Mouse (Mus musculus) adrenal gland, postnatal 25 days (tissue): Measurements from ENCODE around the gene Bcl2a1a. TPM values are rescaled to one million over a fixed set of nuclear protein-coding genes. Genes with fewer than 3 reads are reported as not detected.
"Not testable (repeated sequence)": the region's sequence is repeated elsewhere in the genome, so short reads cannot be mapped to it uniquely, and the experiment has no call there.

Source experiments
- DNase-seq: peaks from one replicate; pipeline ENCODE4 v3.0.0; 2021; ENCODE audit warnings: mixed read lengths
- long read RNA-seq: library from polyadenylated mRNA; stranded (forward); transcript quantifications from one replicate; pipeline ENCODE4 v2.0.0, GENCODE M21; 2021
- total RNA-seq: library from RNA; stranded (reverse); gene quantifications from 2 replicates; pipeline ENCODE4 v1.2.3, GENCODE M21; 2021

Bcl2a1a gene
- total RNA-seq, result 0.79 TPM in 1 of 2 replicates, not detected in the other
- long read RNA-seq, partial matches to known transcripts, result 0 of 1 reads
- long read RNA-seq, other reads (novel, unspliced or antisense), result 0 of 1 reads

DNA sequence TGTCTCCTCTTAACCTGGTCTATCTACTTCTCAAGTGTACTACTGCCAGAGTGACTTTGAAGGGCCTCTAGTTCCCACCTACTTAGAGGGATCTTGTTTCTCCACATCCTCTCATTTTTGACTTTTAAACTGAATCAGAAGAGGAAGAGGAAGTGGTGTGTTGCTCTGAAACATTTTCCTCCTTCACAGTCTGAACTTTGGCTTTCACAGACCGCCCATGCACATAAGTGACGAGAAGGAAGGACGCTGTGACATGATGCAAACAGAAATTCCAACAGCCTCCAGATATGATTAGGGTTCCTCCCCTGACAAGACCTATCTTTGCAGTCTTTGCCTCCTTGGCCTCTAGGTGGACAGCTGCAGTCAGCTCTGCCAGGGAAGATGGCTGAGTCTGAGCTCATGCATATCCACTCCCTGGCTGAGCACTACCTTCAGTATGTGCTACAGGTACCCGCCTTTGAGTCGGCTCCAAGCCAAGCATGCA is at the start of gene Bcl2a1a:
TSS of gene Bcl2a1a (plus strand) at position 231 of the 484 bp plus-strand sequence.
- DNase-seq, result not testable (repeated sequence)

DNA sequence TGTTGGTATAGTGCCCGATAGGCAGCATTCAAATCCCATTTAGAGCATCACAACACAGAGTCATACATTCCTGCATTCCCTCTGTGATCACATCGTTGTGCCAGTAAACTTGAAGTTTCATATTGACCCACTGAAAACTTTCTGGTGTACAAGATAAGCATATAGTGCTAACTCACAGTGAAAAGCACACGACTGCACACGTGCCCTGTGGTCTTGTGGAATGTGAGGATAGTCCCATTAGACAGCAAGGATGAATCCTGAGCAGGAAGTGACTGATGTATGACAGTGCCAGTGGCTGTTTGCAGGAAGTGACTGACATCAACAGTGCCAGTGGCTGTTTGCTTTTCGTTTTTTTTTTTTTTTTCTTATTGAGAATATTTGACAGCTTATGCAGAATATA is 40.1 kb upstream of the Bcl2a1a start:
- DNase-seq, result not testable (repeated sequence)

- not testable (repeated sequence) for DNase-seq
Measured at GRCm38 (mm10) chr9:88938312-88938711, 18.4 kb upstream of the Bcl2a1a start.

DNA sequence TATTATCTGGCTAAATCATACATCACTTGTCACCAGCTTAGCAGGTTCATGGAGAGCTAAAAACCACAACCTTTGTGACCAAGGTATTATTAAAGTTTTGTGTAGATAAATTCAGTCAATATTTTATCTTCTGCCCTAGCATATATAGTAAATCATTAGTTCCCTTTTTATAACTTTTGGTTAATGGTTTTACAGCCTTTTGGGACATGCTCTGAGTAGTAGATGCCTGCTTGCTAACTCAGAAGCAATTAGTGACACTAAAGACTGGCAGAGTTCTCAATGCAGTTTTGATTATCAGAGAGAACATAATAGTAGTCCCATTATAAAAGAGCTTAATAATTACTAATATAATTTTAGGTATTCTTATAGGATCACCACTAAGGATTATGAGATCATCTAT is 5.2 kb upstream of the Bcl2a1a start:
- not testable (repeated sequence) for DNase-seq

DNA sequence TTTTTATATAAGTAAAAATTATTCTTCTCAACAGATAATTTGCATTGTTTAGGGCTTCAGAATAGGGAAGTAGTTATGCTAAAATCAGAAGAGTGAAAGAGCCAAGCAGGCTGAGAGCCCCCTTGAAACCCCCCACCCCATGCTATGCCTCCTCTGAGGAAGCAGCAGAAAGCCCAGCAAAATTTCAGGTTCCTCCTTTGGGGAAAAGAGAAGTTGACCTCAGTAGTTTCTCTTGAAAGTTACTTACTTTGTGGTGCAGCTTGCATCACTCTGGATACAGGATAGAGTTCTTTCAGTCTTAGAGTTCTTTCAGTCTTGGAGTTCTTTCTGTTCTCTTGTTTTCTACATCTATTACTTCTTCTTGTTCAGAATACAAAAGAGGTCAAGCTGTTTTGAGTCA is 3.5 kb upstream of the Bcl2a1a start:
- DNase-seq, result not testable (repeated sequence)

DNA sequence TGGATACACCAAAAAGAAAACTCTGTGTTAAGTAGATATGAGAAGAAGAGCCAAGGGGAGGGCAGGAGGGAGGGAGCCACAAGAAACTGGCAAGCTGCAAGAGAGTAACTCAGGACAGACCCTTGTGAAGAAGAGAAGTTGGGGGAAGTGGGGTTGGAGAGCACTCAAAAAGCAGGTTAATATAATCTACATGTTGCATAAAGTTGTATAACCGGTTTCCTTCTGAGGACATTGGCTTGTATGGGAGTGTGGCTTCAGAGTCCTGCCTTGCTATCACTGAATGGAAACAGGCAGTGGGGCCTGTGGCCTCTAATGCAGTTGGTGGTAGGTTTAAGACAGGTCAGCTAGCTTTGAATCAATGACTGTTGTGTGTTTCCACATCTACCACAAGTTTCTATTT is 1.5 kb upstream of the Bcl2a1a start:
- DNase-seq, result not testable (repeated sequence)

DNA sequence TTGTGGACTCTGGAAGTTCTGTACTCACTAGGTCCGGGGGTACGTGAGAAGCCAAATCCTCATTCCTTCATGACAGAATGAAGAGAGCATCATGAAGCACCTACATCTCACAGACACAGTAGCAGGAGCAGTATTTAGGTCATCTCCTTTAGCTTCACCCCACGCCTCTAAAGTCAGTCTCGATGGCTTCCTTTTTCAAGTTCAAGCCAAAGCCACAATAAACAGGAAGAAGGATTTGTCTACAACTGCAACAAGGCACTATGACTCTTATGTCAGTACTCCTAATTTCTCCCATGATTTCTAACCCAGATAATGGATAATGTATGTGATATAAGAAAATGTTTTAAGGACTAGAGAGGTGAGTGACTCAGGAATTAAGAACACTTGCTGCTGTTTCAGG is 665 bp upstream of the Bcl2a1a start:
- DNase-seq, result not testable (repeated sequence)

DNA sequence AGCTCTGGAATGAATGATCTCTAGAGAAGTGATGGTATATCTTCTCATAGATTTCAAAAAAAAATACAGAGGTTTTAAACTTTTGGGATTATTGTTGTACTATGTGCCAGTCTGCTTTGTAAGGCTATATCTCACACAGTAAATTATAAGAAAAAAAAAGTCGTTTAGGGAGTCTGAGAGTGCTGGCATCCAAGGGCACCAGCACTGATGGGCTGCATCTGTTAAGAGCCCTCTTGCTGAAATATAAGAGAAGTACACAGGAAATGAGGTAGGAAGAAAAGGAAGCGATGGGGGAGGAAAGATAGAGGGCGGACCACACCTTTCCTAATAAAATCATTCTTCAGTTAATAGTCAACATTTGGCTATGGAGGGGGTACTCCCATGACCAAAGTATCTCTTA is 2.2 kb downstream of the Bcl2a1a start:
- DNase-seq, result no peak

- DNase-seq, result not testable (repeated sequence)
Measured at GRCm38 (mm10) chr9:88959981-88960380, 3.3 kb downstream of the Bcl2a1a start.

DNA sequence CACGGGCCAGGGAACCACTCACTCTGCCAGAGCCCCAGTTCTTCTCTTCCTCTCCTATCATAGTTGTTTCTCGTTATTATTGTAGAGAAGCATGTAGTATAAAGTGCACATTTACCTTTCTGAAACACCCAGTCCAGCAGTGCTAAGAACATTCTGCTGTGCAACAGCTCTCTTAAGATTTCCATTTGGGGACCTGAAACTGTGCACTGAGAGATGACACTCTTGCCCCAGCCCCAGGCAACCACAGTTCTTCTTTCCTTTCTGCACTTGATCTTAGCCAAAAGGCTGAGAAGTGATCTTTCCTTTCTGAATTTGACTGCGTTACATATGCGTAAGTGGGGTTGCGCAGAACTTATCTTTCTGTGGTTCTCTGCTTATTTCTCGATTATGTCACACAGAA is 9.8 kb downstream of the Bcl2a1a start:
- not testable (repeated sequence) for DNase-seq

- not testable (repeated sequence) for DNase-seq
Measured at GRCm38 (mm10) chr9:88969502-88969901, 12.8 kb downstream of the Bcl2a1a start.

- DNase-seq, result not testable (repeated sequence)
Measured at GRCm38 (mm10) chr9:88976875-88977274, 20.2 kb downstream of the Bcl2a1a start.

DNA sequence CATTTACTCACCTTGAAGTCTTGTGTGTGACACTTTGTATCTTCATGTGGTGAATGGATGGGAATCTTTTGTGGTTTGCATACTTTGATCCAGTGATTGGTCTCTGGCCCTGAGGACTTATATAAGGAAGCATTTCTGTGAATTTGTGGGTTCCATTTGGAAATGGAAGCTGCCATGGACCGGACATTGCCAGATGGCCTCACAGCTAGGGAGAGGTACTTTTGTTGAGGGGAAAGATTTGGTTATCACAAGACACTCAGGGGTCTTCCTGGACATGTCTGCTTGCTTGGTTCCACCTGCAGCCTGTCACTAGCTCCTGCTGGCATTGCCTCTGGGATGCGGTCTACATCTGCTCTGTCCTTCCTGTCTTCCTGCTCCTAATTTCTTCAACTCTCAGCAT is 23.1 kb downstream of the Bcl2a1a start:
- DNase-seq, result not testable (repeated sequence)

GRCm38 (mm10) chr9:89001541-89001940 is 44.8 kb downstream of the Bcl2a1a start:
- not testable (repeated sequence) for DNase-seq

Other genes starting within 250 kb of the Bcl2a1a start
- 40.4 and 42.0 TPM in 2 replicates for gene Mthfsl, start 236.6 kb upstream of the Bcl2a1a start, total RNA-seq
- not detected in 2 replicates for gene Bcl2a1d, start 225.0 kb upstream of the Bcl2a1a start, total RNA-seq
- not detected in 2 replicates for gene Trim43c, start 117.7 kb upstream of the Bcl2a1a start, total RNA-seq
- 0.21 TPM in 1 of 2 replicates, not detected in the other for gene Trim43b, start 135.9 kb downstream of the Bcl2a1a start, total RNA-seq
- gene Bcl2a1b, start 242.3 kb downstream of the Bcl2a1a start, total RNA-seq, result 0.97 TPM in 1 of 2 replicates, not detected in the other
- 2.5 TPM in 1 of 2 replicates, not detected in the other for gene Gm29094, start 242.5 kb downstream of the Bcl2a1a start, total RNA-seq